Mouse (Mus musculus): ENCODE data around the gene Taf8.

Taf8 gene

GRCm38 (mm10) chr17:47501946-47502706 lies at the start of gene Taf8:
Gene Taf8, minus strand, starts transcription at chr17:47502292.
- DNase-seq (ENCODE audit: low spot score in 2 of 2) = peak; percentile 75 to 88

DNA sequence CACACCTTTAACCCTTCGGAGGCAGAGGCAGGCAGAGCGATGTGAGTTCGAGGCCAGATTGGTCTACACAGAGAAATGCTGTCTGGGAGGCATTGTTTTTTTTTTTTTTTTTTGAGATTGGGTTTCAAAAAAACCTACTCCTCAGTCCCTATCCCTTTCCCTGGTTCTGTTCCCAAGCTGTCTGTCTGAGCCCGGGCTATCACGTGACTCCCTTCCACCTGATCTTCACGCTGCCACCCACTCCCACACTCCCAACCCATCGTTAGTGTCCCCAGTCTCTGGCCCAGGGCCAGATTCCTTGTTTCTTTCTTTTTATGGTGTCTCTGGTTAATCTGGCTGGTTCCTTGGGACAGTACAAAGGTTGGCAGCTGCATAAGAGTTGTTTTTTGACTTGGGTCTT lies 49.0 kb upstream of the Taf8 start:
- no peak for DNase-seq (ENCODE audit: low spot score in 2 of 2)

- DNase-seq (ENCODE audit: low spot score in 2 of 2) = no peak
Observed at GRCm38 (mm10) chr17:47545861-47546331, 43.8 kb upstream of the Taf8 start.

GRCm38 (mm10) chr17:47545154-47545553 lies 43.1 kb upstream of the Taf8 start:
- DNase-seq (ENCODE audit: low spot score in 2 of 2) = no peak

DNA sequence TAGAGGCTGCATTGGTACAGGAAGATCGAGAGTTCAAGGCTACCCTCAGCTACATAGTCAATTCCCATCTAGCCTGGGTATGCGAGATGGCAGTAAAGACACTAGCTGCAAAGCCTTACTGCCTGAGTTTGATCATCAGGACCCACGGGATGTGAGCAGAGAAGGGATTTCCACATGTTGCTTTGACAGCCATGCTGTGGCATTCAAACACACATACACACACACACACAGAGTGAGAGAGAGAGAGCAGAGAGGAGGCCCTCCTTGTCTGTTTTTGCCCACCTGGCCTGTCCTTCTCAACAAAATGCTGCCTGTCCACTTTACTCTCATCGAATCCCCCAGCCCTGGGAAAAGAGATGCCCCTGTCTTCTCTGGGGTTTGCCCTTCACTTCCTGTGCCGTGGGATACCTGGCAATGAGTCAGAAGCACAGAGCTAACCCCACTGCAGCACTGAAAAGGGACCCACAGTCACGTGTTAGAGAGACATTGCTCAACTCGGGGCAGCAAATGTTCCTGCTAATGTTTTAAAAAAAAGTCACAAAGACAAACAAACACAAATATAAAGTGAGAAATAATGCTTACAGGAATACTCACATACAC lies 41.1 kb upstream of the Taf8 start:
- DNase-seq (ENCODE audit: low spot score in 2 of 2) = no peak

GRCm38 (mm10) chr17:47542061-47542460 lies 40.0 kb upstream of the Taf8 start:
- no peak for DNase-seq (ENCODE audit: low spot score in 2 of 2)

- DNase-seq (ENCODE audit: low spot score in 2 of 2) = no peak
Observed at GRCm38 (mm10) chr17:47539128-47539527, 37.0 kb upstream of the Taf8 start.

- no peak for DNase-seq (ENCODE audit: low spot score in 2 of 2)
Observed at GRCm38 (mm10) chr17:47538049-47538448, 36.0 kb upstream of the Taf8 start.

DNA sequence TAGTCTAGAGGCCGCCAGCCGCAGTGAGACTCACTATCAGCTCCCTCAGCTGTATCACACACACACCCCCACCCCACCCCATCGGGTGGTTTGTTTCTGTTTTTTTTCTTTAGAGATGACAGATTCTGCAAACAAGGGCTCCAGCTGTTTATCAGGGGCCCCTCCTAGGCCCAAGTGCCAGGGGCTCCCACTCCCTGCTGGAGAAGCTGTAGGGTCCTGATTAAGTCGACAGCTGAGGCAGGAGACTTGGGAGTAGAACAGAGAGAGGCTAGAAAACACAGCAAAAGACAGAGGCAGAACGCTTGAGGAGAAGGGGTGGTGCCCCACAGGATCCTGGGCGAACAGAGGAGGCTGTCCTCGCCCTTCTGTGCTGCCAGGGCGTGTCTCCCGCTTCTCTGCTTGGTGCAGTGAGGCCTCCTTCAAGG lies 33.7 kb upstream of the Taf8 start:
- DNase-seq (ENCODE audit: low spot score in 2 of 2) = no peak

DNA sequence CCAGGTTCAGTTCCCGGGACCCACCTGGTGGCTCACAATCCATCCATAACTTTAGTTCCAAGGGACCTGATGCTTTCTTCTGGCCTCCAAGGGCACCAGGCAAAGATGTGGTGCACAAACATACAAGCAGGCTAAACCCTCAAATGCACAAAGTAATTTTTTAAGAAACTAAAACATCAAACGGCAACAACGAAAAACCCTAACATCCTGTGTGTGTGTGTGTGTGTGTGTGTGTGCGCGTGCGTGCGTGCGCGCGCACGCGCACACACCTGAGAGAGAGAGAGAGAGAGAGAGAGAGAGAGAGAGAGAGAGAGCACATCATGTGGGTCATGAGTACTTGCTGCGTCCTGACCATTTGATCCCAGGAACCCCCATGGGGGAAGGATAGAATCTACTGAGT lies 31.6 kb upstream of the Taf8 start:
- DNase-seq (ENCODE audit: low spot score in 2 of 2) = no peak

- no peak for DNase-seq (ENCODE audit: low spot score in 2 of 2)
Observed at GRCm38 (mm10) chr17:47532364-47532763, 30.3 kb upstream of the Taf8 start.

DNA sequence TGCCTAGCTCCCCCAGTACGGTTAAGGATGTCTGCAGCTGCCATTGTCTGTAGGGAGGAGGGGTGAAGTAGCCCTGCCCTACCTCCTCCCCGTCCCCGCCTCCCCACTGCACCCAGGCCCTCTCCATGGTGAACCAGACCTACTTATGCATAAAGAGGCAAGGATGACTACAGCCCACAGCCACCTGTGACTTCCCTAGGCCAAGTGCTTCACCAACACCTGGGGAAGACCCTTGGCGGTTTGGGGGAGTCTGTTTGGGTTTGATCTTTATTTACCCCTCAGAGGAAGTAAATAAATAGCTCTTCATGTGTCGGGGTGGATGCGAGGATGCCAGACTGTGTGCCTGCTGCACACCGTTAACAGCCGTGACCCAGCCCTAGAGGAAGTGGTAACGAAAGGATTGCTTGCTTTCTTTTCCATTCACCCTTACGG lies 29.3 kb upstream of the Taf8 start:
- DNase-seq (ENCODE audit: low spot score in 2 of 2) = no peak

DNA sequence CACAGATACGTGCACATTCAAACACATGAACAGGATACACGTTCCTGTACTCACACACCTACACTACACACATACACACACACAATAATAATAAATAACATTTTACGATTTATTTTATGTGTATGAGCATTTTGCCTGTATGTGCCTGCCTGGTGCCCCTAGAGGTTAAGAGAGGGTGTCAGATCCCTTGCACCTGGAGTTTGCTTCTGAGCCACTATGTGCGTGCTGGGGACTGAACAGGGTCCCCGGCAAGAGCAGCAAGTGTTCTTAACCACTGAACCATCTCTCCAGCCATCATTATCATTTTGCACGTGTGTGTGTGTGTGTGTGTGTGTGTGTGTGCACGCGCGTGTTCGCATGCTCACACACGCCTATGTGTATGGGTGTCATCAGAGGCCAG lies 27.5 kb upstream of the Taf8 start:
- no peak for DNase-seq (ENCODE audit: low spot score in 2 of 2)

DNA sequence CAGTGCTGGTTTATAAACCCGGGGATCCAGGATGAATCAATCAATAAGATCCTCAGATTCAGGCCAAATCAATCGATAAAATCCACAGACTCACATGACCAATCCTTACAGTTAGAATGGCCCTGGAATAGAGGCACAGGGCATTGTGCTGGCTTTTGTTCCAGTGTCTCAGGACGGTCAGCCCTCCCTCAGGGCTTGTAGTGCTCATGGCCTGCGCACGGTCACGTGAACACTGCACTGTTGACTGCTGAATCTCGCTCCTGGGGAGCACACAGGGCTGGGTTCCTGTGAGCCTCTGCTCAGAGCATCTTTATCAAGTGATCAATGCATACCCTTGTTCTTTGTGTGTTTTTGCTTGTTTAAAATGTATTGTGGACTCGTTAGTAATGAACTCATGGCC lies 26.8 kb upstream of the Taf8 start:
- no peak for DNase-seq (ENCODE audit: low spot score in 2 of 2)

DNA sequence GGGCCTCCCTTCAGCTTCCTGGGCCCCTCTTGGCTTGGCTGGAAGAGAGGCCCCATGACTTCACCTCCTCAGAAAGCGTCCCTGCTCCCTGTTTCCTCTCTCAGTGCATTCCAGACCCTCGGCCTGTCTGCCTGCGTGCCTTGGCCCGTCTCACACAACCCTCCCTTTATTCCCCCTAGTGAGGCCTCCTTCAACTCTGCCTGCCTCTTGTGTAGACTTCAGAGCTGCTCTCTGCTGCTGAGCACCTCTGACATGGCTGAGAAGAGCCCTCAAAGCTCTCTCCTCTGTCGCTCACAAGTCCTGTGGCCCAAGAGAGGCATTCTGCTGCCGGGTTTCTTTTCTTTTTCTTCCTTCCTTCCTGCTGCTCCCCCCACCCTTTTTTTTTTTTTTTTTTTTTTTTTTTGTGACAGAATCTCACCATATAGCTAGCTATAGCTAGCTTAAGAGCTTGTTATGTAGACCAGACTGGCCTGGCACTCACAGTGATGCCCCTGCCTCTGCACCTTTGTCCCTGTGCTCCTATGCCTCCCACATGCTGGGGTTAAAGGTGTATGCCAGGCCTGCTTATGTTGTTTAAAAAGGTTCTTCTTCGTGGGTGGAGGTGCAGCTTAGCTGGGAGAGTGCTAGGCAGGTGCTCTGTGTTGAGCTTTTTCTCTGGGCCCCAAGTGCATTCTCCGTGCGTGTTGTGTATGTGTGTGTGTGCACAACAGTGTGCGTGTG lies 25.6 kb upstream of the Taf8 start:
- DNase-seq (ENCODE audit: low spot score in 2 of 2) = no peak

GRCm38 (mm10) chr17:47526856-47527520 lies 24.9 kb upstream of the Taf8 start:
- no peak for DNase-seq (ENCODE audit: low spot score in 2 of 2)

GRCm38 (mm10) chr17:47524991-47525390 lies 22.9 kb upstream of the Taf8 start:
- DNase-seq (ENCODE audit: low spot score in 2 of 2) = no peak

DNA sequence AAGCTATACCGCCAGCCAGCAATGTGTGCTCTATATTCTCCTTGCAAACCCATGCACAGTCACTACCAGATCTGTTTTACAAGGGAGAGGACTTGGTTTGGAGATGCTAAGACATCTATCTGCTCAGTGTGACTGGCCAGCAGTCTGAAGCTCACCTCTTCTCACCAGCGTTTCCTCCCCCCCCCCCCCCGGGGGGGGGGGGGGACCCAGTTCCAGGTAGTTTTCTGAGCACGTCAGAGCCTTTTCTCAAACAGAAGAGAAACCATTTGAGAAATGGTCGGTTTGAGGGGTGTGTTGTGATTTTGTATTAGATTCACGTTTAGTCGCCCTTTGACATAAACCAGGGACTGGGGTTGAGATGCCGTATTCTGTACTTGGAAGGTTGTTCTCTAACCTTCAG lies 22.0 kb upstream of the Taf8 start:
- DNase-seq (ENCODE audit: low spot score in 2 of 2) = no peak

DNA sequence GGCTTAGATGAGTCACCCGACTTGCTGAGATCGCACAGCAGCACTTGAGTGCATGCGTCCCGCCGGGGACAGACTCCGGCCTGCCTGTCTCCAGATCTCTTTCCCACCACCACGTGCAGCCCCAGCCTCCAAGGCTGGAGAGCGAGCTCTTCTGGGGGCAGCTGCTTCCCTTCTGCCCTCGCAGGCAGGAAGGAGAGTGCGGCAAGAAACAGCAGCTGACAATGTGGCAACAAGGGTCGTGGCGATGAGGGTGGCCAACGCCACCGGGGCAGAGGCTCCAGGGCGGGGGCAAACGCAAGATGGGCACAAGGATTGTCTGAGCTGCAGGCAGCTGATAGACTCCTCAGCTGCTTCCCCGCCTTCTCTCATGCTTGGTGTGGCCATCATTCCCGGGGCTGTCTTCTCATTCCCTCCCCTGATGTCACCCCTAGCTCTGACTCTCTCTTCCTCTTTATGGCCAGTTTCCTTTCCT lies 21.2 kb upstream of the Taf8 start:
- no peak for DNase-seq (ENCODE audit: low spot score in 2 of 2)

GRCm38 (mm10) chr17:47522536-47522935 lies 20.4 kb upstream of the Taf8 start:
- DNase-seq (ENCODE audit: low spot score in 2 of 2) = no peak

DNA sequence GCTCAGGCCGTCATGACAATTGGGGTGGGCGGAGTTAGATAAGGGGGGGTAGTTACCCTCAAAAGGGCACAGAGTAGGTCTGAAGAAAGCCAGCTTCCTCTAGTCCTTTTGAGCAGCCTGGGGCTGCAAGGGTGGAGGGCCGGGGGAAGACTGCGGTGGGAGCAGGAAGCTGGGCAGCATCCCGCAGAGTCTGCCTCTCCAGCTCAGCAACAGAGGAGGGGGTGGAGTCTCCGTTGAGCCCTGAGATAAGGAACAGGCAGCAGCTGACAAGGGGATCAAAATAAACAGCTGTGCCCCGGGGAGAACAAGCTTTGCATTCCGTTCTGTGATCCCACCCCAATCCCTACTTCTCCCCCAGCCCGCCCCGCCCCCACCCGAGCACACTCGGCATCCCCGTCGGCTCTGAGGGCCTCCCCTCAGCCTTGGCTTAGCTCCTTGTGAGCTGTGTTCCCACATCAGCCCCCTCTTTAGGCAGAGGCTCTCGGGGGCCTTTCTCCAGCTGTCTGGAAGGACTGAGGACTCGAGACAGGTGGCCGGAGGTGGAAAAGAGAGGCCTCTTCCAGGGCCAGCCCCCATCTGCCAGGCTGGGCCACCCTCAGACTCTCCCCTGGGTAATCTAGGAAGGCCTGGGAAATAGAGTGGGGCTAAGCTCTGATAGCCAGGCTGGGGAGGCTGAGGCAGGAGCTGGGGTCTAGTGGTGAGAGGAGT lies 19.6 kb upstream of the Taf8 start:
- no peak for DNase-seq (ENCODE audit: low spot score in 2 of 2)
